Mouse (Mus musculus) embryonic fibroblast, embryonic 13.5 days (primary cell): ENCODE data around the gene Mpc1.
"Not testable (repeated sequence)": the region's sequence is repeated elsewhere in the genome, so short reads cannot be mapped to it uniquely, and the experiment has no call there.

Experiments
- CTCF ChIP-seq: IDR thresholded peaks from 2 replicates; pipeline ENCODE4 v1.5.1; 2011; ENCODE audit warnings: mild to moderate bottlenecking, control low read depth, low read length, moderate library complexity, borderline replicate concordance; ENCODE audit not compliant: insufficient read depth
- POLR2A ChIP-seq: IDR thresholded peaks from 2 replicates; pipeline ENCODE4 v1.6.1; 2011; ENCODE audit warnings: low read depth, mild to moderate bottlenecking, control low read depth, low read length, moderate library complexity

GRCm38 (mm10) chr17:8337159-8337558 lies 54.5 kb downstream of the Mpc1 start, which contains the start of gene Prr18:
- TF ChIP-seq POLR2A, CTCF: not testable (repeated sequence)
